Mouse (Mus musculus) liver, adult (tissue): Measurements from ENCODE around the gene Pakap.

ENCODE experiments used
- GATA4 ChIP-seq: IDR thresholded peaks from 2 replicates; pipeline ENCODE4 v1.6.1; 2014; ENCODE audit warnings: mild to moderate bottlenecking, low read length; ENCODE audit not compliant: insufficient replicate concordance

The Pakap gene

DNA sequence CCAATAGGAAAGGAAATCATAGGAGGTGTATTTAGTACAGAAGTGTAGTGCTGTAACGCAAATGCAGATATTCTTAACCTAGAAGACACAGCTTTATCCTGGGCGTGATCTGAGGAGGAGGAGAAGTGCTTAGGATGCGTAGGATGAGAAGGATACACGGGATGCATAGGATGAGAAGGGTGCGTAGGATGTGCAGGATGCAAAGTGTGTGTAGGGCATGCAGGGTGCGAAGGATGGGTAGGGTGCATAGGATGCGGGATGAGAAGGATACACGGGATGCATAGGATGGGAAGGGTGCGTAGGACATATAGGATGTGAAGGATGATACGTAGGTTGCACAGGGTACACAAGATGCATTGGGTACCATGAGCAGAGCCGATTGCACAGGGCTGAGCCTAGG, 129.0 kb downstream of the Pakap start:
- TF ChIP-seq GATA4: no peak

DNA sequence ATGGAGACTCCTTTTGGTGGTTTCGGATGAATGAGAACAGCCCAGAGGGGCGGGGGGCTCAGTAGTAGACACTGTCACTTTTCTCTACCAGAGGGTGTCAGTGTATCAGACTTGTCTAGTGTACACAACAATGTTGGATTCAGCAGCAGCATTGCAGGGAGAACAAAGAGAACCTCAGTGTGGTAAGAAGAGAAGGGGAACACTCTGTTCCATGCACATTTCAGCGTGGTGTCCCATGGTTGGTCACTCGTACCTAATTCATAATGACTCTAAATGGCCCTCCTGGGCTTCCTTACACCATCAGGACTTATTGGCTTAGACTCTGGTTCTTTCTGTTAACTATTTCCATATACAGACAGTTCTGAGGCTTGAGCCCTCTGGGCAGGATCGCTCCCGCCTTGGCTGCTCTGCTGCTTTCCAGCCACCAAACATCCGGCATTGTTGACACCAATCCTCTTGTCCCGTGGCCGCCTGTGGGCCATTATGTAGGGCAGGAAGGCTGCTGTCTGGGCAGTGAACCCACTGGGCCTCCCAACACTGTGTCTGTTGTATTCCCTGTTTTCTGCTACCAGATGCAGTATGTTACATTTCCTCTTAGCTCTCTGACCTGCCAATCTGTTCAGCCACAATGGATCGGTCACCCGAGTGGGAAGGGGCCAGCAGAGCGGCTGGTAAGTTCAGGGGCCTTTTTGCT, 130.1 kb downstream of the Pakap start:
- TF ChIP-seq GATA4: no peak

DNA sequence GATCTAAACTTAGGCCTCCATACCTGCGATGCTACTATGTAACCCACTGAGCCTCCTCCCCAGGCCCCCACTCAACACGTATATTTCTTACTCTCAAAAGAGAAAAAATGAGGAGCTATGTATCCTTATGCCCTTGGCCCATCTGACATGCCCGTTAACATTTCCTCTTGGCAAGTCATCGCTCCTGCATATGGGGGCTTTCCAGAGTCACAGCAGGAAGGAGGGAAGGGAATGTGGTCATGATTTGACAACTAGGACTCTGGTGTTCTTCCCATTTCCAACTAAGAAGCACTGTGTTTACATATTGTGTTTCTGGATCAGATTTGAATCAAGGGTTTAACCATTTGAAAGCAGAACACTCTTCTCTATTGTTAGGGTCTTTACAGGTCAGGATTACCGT, 133.6 kb downstream of the Pakap start:
- TF ChIP-seq GATA4: no peak

DNA sequence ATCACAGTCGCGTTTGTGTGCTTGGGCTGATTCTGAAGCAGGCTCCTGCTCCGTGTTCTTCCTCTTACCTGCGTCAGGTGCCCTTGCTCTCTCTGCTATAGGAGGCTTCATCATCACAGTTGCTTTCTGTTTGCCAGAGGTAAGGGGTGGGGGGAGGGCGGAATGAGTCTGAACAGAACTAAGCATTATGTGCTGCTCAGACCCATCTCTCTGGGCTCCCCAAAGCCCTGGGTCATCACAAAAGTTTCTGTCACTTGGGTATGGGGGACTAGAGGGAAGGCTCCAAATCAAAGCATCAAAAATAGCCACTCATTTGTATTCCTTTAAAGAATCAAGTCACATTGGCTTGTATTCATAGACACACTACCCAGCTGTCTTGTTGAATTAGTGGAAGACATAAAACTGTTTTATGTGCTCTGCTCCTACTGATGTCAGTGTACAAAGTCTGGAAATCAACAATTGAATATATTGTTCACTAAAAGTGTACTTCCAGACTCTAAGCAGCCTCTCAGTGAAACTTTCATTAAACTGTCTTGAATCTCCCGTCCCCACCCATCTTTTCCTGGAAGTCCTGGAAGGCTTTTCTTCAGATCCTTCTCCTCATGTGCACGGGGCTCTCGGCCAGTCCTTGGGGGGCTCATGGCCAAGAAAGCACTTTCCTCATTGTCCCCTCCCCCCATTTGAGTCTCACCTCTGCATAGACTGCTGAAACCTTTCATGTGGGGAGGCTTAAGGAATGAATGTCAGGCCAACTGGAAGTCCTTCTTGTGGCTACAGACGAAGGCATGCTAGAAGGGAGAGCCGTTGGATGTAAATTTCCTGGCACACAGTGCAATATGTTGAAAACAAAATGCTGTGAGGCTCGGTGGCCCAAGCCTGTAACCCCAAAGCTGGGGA, 135.8 kb downstream of the Pakap start:
- TF ChIP-seq GATA4: no peak

DNA sequence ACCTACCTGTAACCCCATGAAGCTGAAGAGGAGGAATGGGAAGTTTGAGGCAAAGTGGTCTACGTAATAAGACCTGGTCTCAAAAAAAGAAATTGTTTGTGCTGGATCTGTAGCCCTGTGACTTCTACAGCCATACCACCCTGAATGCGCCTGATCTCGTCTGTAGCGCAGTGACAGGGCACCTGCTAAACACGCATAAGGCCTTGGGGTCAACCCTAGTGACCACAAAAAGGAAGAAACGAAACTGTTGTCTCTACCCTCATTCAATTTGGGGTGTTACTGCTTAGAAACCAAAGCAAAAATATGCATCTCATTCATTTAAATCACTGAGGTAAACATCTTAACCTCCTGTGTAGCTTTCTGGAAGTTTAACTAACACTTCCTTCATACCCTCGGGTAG, 136.6 kb downstream of the Pakap start:
- TF ChIP-seq GATA4: no peak

DNA sequence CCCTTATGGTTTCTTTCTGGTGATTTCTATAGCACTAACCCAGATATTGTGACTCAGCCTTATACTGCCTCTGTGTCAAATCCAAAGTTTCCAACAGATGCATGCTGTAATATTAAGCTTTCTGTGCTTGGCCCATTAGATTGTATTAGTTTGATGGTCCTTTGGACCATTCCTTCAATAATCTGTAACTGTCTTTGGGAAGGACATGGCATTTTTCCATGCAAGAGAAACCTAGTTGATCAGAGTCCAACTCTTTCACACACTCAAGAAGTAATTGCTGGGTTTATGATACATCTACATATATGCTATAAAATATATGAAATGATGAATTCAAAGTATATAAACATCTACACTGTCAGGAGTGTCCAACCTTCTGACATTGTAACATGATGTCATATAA, 147.9 kb downstream of the Pakap start:
- no peak for TF ChIP-seq GATA4

DNA sequence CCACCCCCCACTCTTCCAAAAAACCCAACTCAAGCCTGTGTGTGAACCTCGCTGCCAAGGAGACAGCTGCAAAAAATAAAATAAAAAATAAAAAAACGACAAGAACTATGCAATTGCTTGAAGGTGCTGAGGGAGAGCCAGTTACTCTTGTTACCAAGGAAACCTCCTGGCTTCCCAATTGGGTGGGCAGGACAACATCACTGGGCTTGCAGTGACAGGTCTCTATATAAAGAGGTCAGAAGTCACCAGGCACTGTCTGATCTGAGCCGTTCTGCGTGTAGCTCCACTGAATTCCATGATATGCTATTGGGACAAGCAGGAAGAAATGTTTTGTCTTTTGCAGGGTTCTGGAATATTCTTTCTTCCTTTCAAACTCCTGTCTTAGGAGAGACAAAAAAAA, 148.8 kb downstream of the Pakap start:
- TF ChIP-seq GATA4: no peak

DNA sequence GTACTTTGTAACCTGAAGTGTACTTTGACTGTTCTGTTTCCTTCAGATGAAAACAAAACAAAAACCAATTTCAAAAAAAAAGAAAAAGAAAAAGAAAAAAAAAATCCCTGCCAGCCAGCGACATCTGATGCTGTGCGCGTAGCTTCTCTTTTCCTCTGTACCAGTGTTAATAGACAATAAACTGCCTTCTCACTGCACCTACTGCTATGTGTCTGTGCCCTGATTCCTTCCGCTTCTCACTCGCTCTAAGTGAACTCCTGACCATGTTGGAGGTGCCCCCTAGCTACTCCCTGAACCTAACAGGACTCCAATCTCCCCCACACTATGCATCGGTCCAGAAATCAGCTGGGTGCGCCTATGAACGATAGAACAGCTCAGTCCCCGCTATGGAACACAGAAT, 149.4 kb downstream of the Pakap start, which contains the start of gene Akap2:
TSS of gene Akap2 (plus strand) at position 304 of the 400 bp plus-strand sequence.
- no peak for TF ChIP-seq GATA4

DNA sequence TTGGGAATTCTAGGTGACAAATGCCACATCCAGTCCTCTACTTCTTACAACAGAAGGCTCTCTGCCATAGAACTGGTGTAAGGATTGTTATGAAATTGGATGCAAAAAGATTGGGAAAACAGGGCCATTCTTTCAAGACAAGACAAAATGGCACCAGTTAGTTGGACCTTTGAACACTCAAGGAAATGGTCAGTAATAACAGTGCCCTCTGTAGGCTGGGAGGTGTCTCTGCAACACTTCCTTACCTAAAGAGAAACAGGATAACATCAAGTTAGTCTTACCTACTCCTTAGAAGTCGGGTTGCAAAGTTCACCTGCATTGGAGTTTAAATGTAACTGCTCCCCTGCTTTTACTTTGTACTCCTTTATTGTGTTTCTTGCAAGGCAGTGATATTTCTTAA, 151.4 kb downstream of the Pakap start:
- TF ChIP-seq GATA4: no peak

DNA sequence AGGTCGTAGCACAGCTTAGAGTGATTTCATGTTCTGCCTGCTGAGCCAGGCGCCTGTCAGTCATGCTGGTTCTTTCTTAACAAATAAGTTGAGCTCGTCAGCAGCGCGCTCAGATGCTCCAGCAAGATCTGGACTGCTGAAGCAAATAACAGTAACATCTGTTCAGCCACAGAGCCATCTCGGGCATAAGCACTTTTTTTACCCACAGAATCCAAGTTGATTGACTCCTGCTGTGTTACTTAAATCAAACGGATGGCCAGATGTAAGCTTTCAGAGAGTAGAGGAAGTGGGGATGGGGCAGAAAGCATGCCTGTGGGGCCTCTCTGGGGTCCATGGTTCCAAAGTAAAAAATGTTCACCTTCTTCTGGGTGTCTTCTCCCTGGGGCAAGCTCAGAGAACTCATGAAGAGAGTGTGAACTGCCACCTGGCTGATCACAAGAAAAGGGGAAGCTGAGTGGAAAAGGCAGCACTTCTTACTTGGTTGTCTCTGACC, 152.9 kb downstream of the Pakap start:
- TF ChIP-seq GATA4: no peak

DNA sequence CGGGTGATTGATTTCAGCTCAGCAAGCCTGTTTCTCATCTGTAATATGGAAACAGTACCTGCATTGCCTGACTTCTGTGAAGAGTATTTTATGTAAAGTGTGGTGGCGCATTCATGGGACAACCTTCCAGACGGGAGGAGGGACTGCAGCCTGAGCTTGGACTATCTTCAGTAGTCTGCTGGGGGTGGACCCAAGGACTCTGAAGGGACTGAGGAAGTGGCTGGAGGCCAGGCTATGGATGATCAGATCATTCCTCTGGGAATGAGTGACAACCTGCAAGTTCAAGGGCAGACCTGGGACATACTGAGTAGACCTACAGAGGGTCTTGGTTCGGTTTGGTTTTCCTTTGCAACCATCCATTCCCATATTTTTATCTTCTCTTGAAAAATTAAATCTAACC, 154.3 kb downstream of the Pakap start:
- TF ChIP-seq GATA4: no peak

DNA sequence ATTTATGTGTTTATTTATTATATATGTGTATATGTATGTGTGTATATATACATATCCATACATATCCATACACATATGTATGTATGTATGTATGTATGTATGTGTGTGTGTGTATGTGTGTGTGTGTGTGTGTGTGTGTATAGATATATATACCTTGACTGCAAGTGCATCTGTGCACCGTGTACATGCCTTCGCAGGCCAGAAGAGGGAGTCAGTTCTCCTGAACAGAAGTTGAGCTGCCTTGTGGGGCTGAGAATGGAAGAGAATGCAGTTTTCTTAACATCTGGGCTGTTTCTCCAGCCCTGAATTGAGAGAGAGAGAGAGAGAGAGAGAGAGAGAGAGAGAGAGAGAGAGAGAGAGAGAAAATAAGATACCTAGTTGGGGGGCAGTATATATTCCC, 155.7 kb downstream of the Pakap start:
- TF ChIP-seq GATA4: no peak

DNA sequence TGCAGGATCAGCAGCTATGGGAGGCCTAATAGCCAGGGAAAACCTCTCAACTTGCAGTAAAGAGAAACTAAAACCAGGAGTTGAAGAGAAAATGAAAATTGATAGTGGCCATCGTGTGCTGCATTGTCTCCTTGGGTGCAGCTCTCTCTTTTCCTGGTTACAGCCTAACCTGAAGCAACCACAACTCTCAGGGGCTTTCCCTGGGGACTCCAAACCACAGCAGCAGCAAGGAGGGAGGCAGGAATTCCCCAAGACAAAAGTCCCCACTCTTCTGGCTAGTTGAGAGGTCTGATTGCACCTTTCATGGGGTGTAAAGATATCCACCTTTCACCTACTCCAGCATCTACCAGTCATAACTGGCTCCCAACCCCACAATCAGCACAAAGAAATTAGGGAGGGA, 157.6 kb downstream of the Pakap start:
- TF ChIP-seq GATA4: no peak

DNA sequence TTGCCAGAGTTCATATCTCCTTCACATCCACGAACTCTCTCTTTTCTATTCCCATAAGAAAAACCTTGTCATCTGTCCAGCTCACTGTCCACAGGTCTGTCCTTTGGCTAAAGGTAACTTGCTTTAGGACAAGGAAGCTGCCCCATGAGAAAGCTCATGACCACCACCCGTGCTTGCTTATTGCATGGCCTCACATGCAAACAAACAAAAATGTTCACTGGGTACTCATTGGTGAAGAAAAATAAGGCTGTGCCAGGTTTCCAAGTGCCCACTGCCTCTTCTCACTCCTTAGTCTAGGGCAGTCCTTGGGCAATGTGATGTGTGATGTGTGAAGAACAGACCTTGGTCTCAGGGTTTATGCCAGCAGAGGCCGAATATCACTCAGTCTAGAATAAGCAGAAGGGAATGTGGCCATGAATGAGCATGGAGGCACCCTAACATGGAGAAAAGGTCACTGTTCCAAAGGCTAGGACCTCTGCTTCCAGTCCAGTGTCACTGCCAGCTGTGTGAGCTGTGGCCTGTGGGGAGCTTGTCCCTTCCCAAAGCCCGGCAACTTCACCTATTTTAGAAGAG, 160.7 kb downstream of the Pakap start:
- TF ChIP-seq GATA4: no peak

DNA sequence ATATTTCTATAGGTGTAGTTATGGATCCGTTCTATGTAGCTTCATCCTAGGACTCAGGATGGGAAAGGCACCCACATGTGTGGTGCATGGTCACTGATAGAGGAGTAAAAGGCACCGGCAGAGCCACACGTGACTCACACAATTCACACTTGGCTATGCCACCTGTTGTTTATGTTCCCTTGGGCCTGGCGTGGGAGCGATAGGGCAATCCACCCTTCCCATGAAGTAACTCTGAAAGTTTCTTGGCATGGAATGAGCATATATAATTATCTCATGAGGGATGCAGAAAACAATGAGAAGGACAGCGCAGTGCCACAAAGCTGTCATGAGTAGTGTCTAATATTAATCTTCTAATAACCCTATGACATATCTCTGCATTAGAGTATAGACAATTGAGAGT, 162.1 kb downstream of the Pakap start:
- no peak for TF ChIP-seq GATA4

DNA sequence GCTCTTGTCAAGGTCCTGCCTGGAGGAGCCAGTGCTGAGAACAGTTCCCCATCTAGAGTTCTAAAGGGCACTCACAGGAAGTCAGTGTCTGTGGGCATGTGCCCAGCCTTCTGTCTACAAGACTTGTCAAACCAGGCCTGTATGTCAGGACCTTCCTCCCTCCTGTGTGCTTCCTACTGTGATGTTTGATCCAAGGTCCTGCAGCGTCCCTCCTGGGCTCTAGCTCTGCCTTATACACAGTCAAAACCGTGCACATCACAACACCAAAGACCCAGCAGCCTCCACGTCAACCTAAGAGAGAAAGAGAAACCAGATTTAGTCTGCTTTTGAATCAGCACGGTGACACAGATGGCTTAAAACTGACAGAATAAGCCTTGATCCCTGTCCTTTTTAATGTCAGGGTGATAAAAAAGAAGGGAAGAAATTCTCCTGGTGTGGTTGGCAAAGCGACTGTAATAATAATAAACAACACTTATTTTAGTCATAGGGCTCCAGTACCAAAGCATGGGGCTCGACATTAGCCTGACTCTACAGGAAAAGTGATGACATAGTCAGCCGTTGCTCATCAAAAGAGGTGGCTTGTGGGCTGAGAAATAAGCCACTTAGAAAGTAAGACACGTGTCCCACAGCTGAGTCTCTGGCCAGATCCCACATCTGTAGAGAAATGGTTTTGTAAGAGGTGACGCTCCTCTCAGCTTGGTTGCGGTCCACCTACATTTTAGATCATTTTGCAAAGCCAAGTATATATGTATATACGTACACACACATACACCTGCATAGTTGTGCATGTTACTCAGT, 163.0 kb downstream of the Pakap start:
- no peak for TF ChIP-seq GATA4

DNA sequence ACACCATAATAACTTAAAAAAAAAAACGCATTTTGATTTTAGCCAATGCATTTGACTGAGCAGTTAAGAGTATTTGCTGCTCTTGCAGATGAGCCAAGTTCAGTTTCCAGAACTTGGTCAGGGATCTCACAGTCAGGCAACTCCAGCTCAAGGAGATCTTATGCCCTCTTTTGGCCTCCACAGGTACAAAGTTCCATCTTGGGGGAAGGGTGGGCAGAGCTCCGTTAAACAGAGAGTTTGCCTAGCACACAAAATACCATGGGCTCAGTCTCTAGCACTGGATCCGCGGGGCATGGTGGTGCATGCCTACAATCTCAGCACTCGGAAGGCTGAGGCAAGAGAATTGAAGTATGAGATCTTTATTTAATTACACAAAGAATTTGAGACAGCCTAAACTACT, 164.4 kb downstream of the Pakap start:
- no peak for TF ChIP-seq GATA4
